Mouse (Mus musculus): ENCODE data around the gene Mphosph10.

GRCm38 (mm10) chr7:64357405-64357804 is 34.7 kb downstream of the Mphosph10 start:
- no peak for TF ChIP-seq CTCF (IDR thresholded peaks at IDR 0.05; ENCODE audit: low read depth)
- no peak for TF ChIP-seq EP300 (IDR thresholded peaks at IDR 0.05; ENCODE audit: low read depth)
